Mouse (Mus musculus) embryonic stem cell, embryonic (primary cell): ENCODE data around the gene Gm6034.
"Not testable (repeated sequence)": the region's sequence is repeated elsewhere in the genome, so short reads cannot be mapped to it uniquely, and the experiment has no call there.

Experiments used
- CTCF ChIA-PET, 4 experiments: fragments of 300-600 bp in 2 of 4; fragments of 350-600 bp in 2 of 4; sonication (Branson Sonifier 250); formaldehyde crosslinking; loops; one replicate each; lab custom pipeline; 2022; ENCODE audit warnings: inconsistent platforms in 2 of 4; lab: Charles Lee
- POLR2A ChIA-PET, 4 experiments: fragments of 300-600 bp in 2 of 4; fragments of 350-600 bp in 2 of 4; sonication (Branson Sonifier 250); formaldehyde crosslinking; loops; one replicate each; lab custom pipeline; 2022; ENCODE audit warnings: antibody characterized with exemption in 4 of 4, inconsistent platforms in 1 of 4; lab: Charles Lee

Gm6034 gene

GRCm38 (mm10) chr17:36091933-36092332 is 49.2 kb downstream of the Gm6034 start:
- POLR2A ChIA-PET, CTCF ChIA-PET: not testable (repeated sequence)

- CTCF ChIA-PET, POLR2A ChIA-PET: not testable (repeated sequence)
Measured at GRCm38 (mm10) chr17:36092520-36092919, 49.8 kb downstream of the Gm6034 start.

- ChIA-PET POLR2A (interaction anchor here in 2 of 4 experiments (0.9 to 1.3 kb wide), 3 partner anchors 9 to 92 kb away, joined by 3 to 5 read pairs (median 3); no protein-coding TSS in a partner anchor), CTCF (interaction anchor here in 2 of 4 experiments (1.0 to 1.6 kb wide), 5 partner anchors 17 to 97 kb away, joined by 3 to 7 read pairs (median 5); no protein-coding TSS in a partner anchor)
Measured at GRCm38 (mm10) chr17:36093936-36094335, 51.2 kb downstream of the Gm6034 start.

GRCm38 (mm10) chr17:36099603-36100002 is 56.8 kb downstream of the Gm6034 start:
- ChIA-PET POLR2A (interaction anchor here in 2 of 4 experiments (1.1 to 1.7 kb wide), 4 partner anchors 15 to 162 kb away, joined by 3 to 4 read pairs (median 4); no protein-coding TSS in a partner anchor), CTCF (interaction anchor here in 1 of 4 experiments (0.8 to 1.1 kb wide), 2 partner anchors 14 to 102 kb away, joined by 3 to 5 read pairs; no protein-coding TSS in a partner anchor)

- CTCF ChIA-PET, POLR2A ChIA-PET: not testable (repeated sequence)
Measured at GRCm38 (mm10) chr17:36102091-36102490, 59.3 kb downstream of the Gm6034 start.
